Mouse (Mus musculus) retina, postnatal 7 days (tissue): ENCODE measurements around the gene Abhd14b.
A peak's percentile ranks its signal among the peaks of the same experiment; 100 is the strongest.

Experiments used
- DNase-seq: peaks from one replicate; pipeline ENCODE4 v3.0.0-alpha.2; 2012; ENCODE audit warnings: low read depth, low spot score

Gene Abhd14b

GRCm38 (mm10) chr9:106429221-106430014, 17.8 kb upstream of the Abhd14b start, which contains the start of gene Rpl29:
Gene Rpl29, plus strand, starts transcription at chr9:106429454.
- peak; percentile 94 for DNase-seq

GRCm38 (mm10) chr9:106430015-106430264, 17.3 kb upstream of the Abhd14b start:
- no peak for DNase-seq

- no peak for DNase-seq
Measured at GRCm38 (mm10) chr9:106433389-106433788, 13.9 kb upstream of the Abhd14b start.

- no peak for DNase-seq
Measured at GRCm38 (mm10) chr9:106436566-106436965, 10.7 kb upstream of the Abhd14b start.

DNA sequence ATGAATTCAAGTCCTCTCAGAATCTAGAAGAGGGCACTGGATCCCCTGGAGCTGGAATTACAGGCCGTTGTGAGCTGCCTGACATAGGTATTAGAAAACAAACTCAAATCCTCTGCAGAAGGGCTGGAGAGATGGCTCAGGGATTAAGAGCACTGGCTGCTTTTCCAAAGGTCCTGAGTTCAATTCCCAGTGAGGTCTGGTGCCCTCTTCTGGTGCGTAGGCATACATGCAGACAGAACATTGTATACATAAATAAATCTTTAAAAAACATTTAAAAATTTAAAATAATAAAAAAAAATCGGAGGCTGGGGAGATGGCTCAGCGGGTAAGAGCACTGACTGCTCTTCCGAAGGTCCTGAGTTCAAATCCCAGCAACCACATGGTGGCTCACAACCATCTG, 4.6 kb upstream of the Abhd14b start:
- DNase-seq: no peak

DNA sequence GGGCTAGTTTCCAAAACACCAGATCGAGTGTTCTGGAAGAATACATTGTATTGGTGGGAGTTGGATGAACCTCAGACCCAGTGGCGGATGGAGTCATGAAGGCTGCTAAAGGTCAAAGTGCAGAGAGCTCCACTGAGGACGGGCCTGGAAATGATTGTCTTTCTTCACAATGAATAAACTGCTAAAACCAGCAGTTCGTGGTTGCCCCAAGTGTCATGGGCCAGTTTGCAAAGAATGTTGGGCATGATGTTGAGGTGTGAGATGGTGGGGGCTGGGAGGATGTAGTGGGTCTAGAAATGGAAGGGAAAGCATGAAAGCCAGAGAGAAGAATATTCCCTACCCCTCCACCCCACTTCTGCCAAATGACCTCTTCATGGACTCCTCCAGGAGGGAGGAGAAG, 2.4 kb upstream of the Abhd14b start:
- DNase-seq: no peak

- no peak for DNase-seq
Measured at GRCm38 (mm10) chr9:106447951-106448350, 692 bp downstream of the Abhd14b start.

DNA sequence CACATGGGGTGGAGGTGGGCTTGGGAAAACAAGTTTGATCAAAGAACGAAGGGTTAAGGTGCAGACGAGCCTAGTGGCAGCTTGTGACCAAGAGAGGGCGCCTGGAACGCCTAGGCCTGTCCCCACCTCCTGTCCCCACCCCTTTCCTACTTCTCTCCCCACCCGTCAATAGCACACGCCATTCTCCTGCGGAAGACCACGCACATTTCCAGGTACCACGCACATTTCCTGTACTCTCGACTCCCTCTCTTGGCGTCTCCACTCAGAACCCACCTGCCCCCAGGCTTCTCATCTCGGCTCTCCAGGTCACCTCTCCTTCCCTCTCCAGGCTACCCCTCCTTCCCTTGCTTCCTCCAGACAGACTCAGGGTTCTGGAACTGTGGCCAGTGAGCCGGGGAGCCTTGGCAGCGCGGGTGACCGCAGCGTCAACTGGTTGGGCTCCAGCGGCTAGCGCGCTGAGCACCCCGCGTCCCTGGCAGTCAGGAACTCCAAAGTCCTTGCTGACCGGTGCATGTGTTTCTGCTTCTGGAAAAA, 1.3 kb downstream of the Abhd14b start:
- no peak for DNase-seq

DNA sequence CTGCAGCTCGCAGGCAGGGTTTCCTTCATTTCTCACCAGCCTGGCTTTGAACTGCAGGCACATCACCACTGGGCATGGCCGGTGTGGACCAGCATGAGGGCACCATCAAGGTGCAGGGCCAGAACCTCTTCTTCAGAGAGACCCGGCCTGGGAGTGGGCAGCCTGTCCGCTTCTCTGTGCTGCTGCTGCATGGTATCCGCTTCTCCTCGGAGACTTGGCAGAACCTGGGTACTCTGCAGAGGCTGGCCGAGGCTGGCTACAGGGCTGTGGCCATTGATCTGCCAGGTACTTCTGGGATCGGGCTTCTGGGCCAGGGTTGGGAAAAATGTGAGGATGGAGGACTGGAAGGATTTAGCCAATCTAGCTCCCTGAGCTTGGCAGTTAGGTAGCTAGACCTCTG, 2.7 kb downstream of the Abhd14b start:
- no peak for DNase-seq

GRCm38 (mm10) chr9:106450661-106451060, 3.4 kb downstream of the Abhd14b start:
- DNase-seq: no peak

GRCm38 (mm10) chr9:106451298-106451697, 4.0 kb downstream of the Abhd14b start:
- no peak for DNase-seq

- no peak for DNase-seq
Measured at GRCm38 (mm10) chr9:106451899-106452298, 4.6 kb downstream of the Abhd14b start.

DNA sequence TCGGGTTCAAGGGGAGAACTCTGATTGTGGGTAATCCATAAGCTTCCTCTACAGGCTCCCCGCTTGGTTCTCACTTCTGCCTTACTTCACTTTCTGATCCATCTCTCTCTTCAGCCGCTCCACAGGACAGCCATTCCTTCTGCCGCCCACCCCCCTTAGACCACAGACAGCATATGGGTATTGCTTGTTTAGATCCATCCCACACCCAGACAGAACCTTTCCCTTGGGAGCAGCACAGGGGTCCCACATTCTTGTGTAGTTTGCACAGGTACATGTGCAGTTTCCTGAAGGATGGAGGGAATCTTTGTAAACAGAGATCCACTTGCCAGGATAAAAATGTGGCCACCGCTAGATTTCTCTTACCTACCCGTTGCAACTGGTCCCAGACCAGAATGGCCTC, 5.1 kb downstream of the Abhd14b start:
- no peak for DNase-seq

- no peak for DNase-seq
Measured at GRCm38 (mm10) chr9:106452821-106453220, 5.6 kb downstream of the Abhd14b start.

DNA sequence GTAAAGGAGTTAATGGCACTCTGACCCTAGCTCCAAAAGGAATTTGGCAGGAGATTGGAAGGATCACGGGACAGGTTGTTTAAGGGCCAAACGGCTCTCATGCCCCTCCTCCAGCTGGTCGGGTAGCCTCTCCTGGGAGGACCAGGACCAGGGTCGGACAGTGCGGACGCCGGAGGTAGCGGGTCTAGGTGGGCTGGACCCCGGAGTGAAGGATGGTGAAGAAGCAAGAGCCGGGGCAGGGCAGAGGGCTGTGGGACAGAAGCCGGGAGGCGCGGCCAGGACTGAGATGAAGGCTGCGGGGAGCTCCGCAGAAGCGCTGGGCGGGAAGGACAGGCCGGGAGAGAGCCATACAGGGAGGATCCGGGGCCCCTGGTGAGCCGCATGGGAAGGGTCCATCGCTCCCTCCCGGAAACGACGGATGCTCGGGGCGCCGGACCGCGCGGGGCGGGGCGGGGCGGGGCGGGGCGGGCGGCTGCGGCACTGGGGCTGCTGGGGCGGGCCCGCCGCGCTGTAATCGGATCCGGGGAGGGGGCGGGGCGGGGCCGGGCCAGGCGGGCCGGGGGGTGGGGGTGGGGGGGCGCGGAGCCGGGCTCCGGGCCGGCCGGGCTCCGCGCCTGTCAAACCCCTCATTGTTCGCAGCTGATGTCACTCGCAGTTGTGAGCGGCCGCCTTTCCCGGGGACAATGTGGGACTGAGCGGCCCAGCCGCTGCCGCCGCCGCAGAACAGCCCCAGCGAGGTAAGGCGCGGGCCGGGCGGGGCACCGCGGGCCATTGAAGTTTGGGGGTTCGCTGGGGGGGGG, 6.2 kb downstream of the Abhd14b start, which contains the start of gene Pcbp4:
Pcbp4 (plus strand) TSS at position 21 of the 800 bp plus-strand sequence.
- DNase-seq: no peak

- no peak for DNase-seq
Measured at GRCm38 (mm10) chr9:106454071-106454761, 7.0 kb downstream of the Abhd14b start.

GRCm38 (mm10) chr9:106454888-106455681, 7.8 kb downstream of the Abhd14b start:
- DNase-seq: no peak

DNA sequence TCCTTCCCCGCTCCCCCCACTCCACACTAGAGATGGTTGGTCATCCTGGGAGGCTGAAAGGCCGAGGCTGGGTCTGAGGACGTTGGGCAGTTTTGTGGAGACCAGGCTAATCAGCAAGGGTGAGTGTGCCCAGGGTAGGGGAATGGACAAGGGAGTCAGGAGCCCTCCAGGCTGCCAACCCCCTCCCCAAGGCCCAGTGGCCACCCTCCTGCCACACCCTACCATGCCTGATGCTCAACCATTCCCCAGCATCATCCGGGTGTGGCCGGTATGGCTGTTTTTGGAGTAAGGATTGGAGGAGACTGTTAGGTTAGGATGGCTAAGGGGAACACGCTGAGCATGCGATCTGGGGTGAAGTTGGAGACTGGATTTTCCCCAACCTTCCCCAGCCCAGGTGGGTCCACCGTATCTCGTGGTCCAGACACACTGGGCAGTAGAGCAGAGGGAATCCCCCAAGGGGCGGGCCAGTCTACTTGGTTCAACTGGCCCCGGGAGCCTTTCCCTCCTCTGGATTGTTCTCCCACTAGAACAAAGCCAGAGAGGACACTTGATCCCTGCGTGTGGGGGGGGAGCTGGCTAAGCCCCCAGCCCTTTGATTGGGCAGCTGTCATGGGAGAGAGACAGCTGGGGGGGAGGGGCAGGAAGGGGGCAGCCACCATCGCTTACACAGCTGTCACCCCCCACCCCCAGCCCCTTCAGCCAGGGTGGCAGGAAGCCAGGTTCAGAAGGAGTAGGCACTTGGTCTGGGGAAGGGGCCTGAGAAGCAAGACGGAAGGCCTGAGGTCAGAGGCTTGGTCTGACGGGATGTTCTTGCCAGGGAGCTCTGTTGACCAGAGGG, 9.3 kb downstream of the Abhd14b start:
- peak; percentile 78 for DNase-seq

- DNase-seq: no peak
Measured at GRCm38 (mm10) chr9:106457163-106457559, 9.9 kb downstream of the Abhd14b start.

GRCm38 (mm10) chr9:106457920-106458319, 10.7 kb downstream of the Abhd14b start:
- DNase-seq: no peak
